Mouse (Mus musculus) hindbrain, postnatal 0 days (tissue): ENCODE measurements around the gene Xpo1. TPM values are rescaled to one million over a fixed set of nuclear protein-coding genes. Genes with fewer than 3 reads are reported as not detected.
"Not testable (repeated sequence)": the region's sequence is repeated elsewhere in the genome, so short reads cannot be mapped to it uniquely, and the experiment has no call there.

ENCODE experiments used
- ATAC-seq: fragments of 200-750 bp; cut with Nextera tagmentation; 2 replicates; pipeline ENCODE4 v1.8.0; 2017; ENCODE audit warnings: mild to moderate bottlenecking, moderate TSS enrichment, moderate library complexity
- DNase-seq: peaks from one replicate; pipeline ENCODE4 v3.0.0-alpha.2; 2015; ENCODE audit warnings: low spot score
- H3K27ac ChIP-seq: fragments of 300-500 bp; sonication (generic); 2 replicates; pipeline ENCODE4 v1.5.1; 2014; ENCODE audit warnings: mild to moderate bottlenecking
- H3K27me3 ChIP-seq: fragments of 300-500 bp; sonication (generic); 2 replicates; pipeline ENCODE4 v1.6.1; 2014; ENCODE audit warnings: low read length, mixed read lengths; ENCODE audit not compliant: insufficient read depth
- H3K36me3 ChIP-seq: fragments of 300-500 bp; sonication (generic); 2 replicates; pipeline ENCODE4 v1.6.1; 2014; ENCODE audit warnings: low read length, mixed read lengths; ENCODE audit not compliant: insufficient read depth
- H3K4me1 ChIP-seq: fragments of 300-500 bp; sonication (generic); 2 replicates; pipeline ENCODE4 v1.6.1; 2014; ENCODE audit warnings: antibody characterized with exemption, low read length, mixed read lengths; ENCODE audit not compliant: insufficient read depth
- H3K4me2 ChIP-seq: fragments of 300-500 bp; sonication (generic); 2 replicates; pipeline ENCODE4 v1.6.1; 2014; ENCODE audit warnings: low read depth, mild to moderate bottlenecking, low read length, moderate library complexity, mixed read lengths
- H3K4me3 ChIP-seq: fragments of 300-500 bp; sonication (generic); 2 replicates; pipeline ENCODE4 v1.5.1; 2014; ENCODE audit warnings: low read length
- H3K9ac ChIP-seq: fragments of 300-500 bp; sonication (generic); replicated peaks from 2 replicates; pipeline ENCODE4 v1.6.1; 2014; ENCODE audit warnings: mild to moderate bottlenecking, low read length, moderate library complexity, mixed read lengths
- H3K9me3 ChIP-seq: fragments of 300-500 bp; sonication (generic); 2 replicates; pipeline ENCODE4 v1.6.1; 2016; ENCODE audit warnings: low read length, mixed read lengths
- CTCF ChIP-seq: IDR thresholded peaks from 2 replicates; pipeline ENCODE4 v1.5.1; 2016; ENCODE audit warnings: antibody characterized with exemption, control low read depth, low read depth
- WGBS: fragments of 180-500 bp; shearing (Covaris S2); extraction: QIAGEN DNeasy Blood & Tissue Kit; methylation state at CpG from one replicate; pipeline ENCODE4 v1.1.7; 2014; 5-methylcytosine and 5-hydroxymethylcytosine counted together
- polyA plus RNA-seq: library from polyadenylated mRNA; unstranded; fragments of >200 nt; fragmentation: Nextera tagmentation; extraction: Ambion mirVana; gene quantifications from 2 replicates; pipeline ENCODE4 v1.2.1, GENCODE M21; 2015
- total RNA-seq: library from RNA; depleted of rRNA; stranded (reverse); fragments of >200 nt; gene quantifications from 2 replicates; pipeline ENCODE4 v1.2.3, GENCODE M21; 2014

The Xpo1 gene
- total and polyA plus RNA-seq, 2 experiments from 2014 or later = 40.8 to 50.7 TPM

DNA sequence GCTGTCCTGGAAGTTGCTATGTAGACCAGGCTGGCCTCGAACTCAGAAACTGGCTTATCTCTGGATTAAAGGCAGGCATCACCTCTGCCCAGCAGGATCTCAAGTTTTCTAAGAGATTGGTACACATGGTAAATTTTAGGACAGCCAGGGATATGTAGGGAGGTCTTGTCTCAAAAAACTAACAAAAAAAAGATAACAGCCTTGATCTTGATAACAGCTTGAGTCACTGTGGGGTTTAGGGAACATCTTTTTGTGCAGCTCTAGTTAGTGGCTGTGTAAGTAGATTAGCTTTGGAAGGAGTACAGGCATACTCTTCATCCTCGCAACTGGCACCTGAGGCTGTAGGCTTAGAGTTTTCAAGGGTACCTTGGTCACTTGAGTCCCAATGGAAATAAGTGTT is 41.5 kb downstream of the Xpo1 start:
- WGBS = 97% methylated on average over 2 of the region's 2 CpGs
- Histone ChIP-seq H3K9me3 (no peaks in the 10 kb centered on the region), H3K36me3 (peaks cover 24% of the 10 kb centered on the region)

DNA sequence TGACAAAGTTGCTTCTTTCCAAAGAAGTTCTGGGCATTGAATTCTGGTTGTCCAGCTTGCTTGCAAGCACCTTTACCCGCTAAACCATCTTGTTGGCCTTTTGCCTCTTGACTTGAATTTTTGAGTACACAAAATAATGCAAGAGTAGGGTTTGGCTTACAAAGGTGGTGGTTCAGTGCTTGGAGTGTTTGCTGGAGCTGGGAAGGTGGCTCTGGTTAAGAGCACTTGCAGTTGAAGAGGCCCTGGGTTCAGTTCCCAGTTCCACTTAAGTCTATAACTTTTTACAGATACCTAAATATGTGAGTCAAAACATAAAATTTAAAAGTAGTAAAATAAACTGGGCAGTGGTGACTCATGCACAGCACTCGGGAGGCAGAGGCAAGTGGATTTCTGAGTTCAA is 42.5 kb downstream of the Xpo1 start:
- WGBS = 99% methylated on average over 2 of the region's 2 CpGs
- DNase-seq (no peak), ATAC-seq (no peak)
- Histone ChIP-seq H3K4me3 (no peak overlapping the region), H3K9ac (no peak overlapping the region), H3K9me3 (no peaks in the 10 kb centered on the region), H3K36me3 (peaks cover 20% of the 10 kb centered on the region), H3K27ac (no peak overlapping the region), H3K4me1 (no peaks in the 10 kb centered on the region), H3K27me3 (no peaks in the 10 kb centered on the region), H3K4me2 (no peak overlapping the region)
- TF ChIP-seq CTCF = no peak

More for the DNA sequence above, 41.5 kb downstream of the Xpo1 start:
- H3K4me2 ChIP-seq = no peak overlapping the region
- no peak for TF ChIP-seq CTCF
- no peak overlapping the region for H3K9ac ChIP-seq
- no peak overlapping the region for H3K27ac ChIP-seq
- H3K27me3 ChIP-seq = no peaks in the 10 kb centered on the region
- H3K4me1 ChIP-seq = no peaks in the 10 kb centered on the region
- no peak for ATAC-seq
- H3K4me3 ChIP-seq = no peak overlapping the region
- no peak for DNase-seq

DNA sequence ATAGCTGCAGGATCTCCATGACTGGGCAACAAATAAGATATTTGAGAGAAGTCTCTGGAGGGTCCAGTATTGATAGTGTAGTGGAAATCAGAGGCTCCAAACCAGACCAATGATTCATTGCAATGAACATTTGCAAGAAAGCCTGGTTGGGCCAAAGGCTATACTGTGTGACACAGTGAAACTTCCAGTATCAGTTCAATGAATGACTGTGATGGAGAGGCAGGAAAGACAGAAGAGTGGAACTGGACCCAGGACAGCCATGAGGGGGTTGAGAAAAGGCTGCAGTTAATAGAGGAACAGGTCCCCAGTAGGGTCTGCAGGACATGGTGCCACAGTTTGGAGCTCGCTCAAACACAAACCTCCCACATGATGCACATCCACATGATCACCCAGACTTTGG is 44.1 kb downstream of the Xpo1 start:
- Histone ChIP-seq H3K36me3 (peaks cover 11% of the 10 kb centered on the region), H3K9ac (no peak overlapping the region), H3K4me3 (no peak overlapping the region), H3K27me3 (no peaks in the 10 kb centered on the region), H3K27ac (no peak overlapping the region), H3K9me3 (no peaks in the 10 kb centered on the region), H3K4me1 (no peaks in the 10 kb centered on the region), H3K4me2 (no peak overlapping the region)
- DNase-seq (no peak), ATAC-seq (no peak)
- WGBS = 100% methylated on average over 1 of the region's 1 CpGs
- no peak for TF ChIP-seq CTCF

DNA sequence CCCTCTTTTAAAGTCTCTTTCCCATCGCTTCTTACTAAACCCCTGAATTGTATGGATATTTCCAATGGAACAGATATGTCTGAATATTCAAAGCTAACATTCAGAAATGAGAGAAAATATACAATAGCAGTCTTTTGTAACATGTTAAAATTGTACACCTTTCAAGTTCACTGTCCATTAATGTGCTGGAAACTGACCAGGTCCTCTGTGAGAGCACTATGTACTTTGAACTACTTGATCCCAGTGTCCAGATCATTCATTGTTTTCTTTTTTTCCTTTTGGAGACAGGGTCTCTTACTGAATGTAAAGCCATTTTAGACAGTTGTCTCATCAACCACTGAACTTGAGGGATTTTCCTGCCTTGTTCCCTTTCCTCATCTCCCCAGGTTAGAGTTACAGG is 47.3 kb downstream of the Xpo1 start:
- Histone ChIP-seq H3K4me3 (no peak overlapping the region), H3K36me3 (no peaks in the 10 kb centered on the region), H3K4me1 (no peaks in the 10 kb centered on the region; the same call in 1 of the 2 replicates), H3K27ac (no peak overlapping the region), H3K9me3 (no peaks in the 10 kb centered on the region), H3K4me2 (no peak overlapping the region), H3K27me3 (no peaks in the 10 kb centered on the region), H3K9ac (no peak overlapping the region)
- no peak for TF ChIP-seq CTCF
- WGBS = 74% methylated on average over 1 of the region's 1 CpGs
- no peak for DNase-seq
- ATAC-seq = no peak

DNA sequence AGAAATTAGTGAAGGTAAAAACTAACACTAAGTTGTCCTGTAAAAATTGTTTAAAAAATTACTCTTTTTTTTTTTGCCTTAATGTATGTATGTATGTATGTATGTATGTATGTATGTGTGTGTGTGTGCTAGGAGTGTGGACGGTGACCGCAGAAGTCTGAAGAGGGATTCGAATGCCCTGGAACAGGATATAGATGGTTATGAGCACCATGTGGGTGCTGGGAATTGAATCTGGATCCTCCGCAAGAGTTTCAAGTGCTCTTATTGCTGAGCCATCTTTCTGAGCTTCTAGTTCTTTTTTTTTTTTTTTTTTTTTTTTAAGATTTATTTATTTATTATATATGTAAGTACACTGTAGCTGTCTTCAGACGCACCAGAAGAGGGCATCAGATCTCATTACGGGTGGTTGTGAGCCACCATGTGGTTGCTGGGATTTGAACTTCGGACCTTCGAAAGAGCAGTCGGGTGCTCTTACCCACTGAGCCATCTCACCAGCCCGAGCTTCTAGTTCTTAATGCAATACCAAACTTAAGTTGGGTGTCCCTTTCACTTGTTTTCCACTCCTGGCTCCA is 49.3 kb downstream of the Xpo1 start:
- H3K4me3 ChIP-seq = peak overlapping the region; percentile 94
- peak overlapping the region; percentile 52 for H3K4me2 ChIP-seq
- not testable (repeated sequence) for H3K9me3 ChIP-seq, DNase-seq, H3K27me3 ChIP-seq, ATAC-seq, H3K36me3 ChIP-seq, H3K4me1 ChIP-seq
- peak overlapping the region; percentile 99 for H3K27ac ChIP-seq
- H3K9ac ChIP-seq = peak overlapping the region; percentile 96; the same call in 1 of the 2 replicates
- peak; percentile 27 for TF ChIP-seq CTCF
- WGBS = 34% methylated on average over 10 of the region's 10 CpGs

DNA sequence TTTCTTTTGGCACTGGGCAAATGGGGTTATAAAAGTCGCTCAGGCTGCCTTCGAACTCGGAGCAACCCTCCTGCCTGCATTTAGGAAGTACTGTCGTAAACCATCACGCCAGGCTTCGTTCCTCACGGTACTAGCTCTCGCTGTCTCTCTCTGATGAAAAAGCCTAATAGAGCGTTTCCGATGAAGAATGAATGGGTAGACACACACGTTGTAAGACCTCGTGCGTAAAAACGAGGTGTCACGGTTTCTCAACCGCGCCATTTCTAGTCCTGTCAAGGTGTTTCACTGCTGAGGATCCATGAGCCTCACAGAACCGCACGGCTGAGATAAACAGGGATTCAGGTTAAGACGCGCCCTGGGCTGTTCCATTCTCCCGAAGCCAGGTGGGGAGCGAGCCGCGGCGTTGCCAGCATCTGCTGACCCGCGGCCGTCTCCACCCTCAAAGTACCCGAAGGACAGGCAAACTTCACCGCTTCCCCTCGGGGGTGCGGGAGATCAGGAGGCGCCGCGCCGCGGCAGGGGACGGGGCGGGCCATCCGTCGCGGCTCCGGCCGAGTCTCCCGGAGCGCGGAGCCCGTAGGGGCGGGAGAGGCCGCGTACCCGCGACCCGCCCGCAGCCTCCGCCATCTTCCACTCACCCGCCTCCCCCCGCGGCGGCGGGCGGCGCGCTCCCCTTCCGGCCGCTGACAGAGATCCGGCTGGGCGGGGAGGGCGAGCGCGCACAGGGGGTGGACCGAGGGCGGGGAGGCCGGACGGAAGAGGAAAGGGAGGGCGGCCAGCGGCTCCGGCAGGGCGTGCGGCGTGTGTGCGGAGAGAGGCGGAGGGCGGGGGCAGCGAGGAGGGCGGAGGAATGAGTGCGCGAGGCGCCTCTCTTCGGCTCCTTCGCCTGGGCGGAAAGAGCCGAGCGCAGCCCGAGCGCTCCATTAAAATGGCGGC is 50.1 kb downstream of the Xpo1 start:
- Histone ChIP-seq H3K4me1 (peaks cover 9% of the 10 kb centered on the region; the same call in 1 of the 2 replicates), H3K27me3 (no peaks in the 10 kb centered on the region), H3K36me3 (no peaks in the 10 kb centered on the region), H3K27ac (peak overlapping the region; percentile 99), H3K9ac (peak overlapping the region; percentile 96), H3K4me2 (peak overlapping the region; percentile 52), H3K4me3 (peak overlapping the region; percentile 94), H3K9me3 (no peaks in the 10 kb centered on the region)
- no peak for TF ChIP-seq CTCF
- peak; percentile 97 for DNase-seq
- WGBS = under 1% methylated on average over 82 of the region's 98 CpGs
- ATAC-seq = peak; percentile 96
